Mouse (Mus musculus): Measurements from ENCODE around the gene Celf2.

- no peak for TF ChIP-seq CTCF (IDR thresholded peaks at IDR 0.05; ENCODE audit: extremely low read depth, insufficient read length, insufficient replicate concordance, low read depth, low read length)
- TF ChIP-seq POLR2A (IDR thresholded peaks at IDR 0.05; ENCODE audit: low read depth, low read length), result no peak
These were observed 420.8 kb downstream of the Celf2 start for GRCm38 (mm10) chr2:7088536-7088935.
